Mouse (Mus musculus): ENCODE data around the gene Hsbp1. TPM values are rescaled to one million over a fixed set of nuclear protein-coding genes. Genes with fewer than 3 reads are reported as not detected.
"Not testable (repeated sequence)": the region's sequence is repeated elsewhere in the genome, so short reads cannot be mapped to it uniquely, and the experiment has no call there.

Hsbp1 gene
- polyA plus RNA-seq, 1 experiment: 78.0 TPM

GRCm38 (mm10) chr8:119358836-119359235, 14.5 kb downstream of the Hsbp1 start:
- 63% methylated on average over 14 of the region's 14 CpGs for WGBS
- Histone ChIP-seq H3K27ac (ENCODE audit: control insufficient read depth, insufficient read depth, low read depth, low read length, poor library complexity) (no peak overlapping the region), H3K4me3 (replicated peaks; ENCODE audit: control insufficient read depth, low read depth, low read length) (no peak overlapping the region), H3K4me1 (ENCODE audit: control insufficient read depth, insufficient read depth, low read length) (no peaks in the 10 kb centered on the region; the same call in 1 of the 2 replicates)
- TF ChIP-seq POLR2A (IDR thresholded peaks at IDR 0.05; ENCODE audit: borderline replicate concordance, control insufficient read depth, low read depth, low read length) (peak; percentile 23; the same call in 1 of the 2 replicates), CTCF (IDR thresholded peaks at IDR 0.05; ENCODE audit: control insufficient read depth, insufficient read depth, low read length) (peak; percentile 89)

GRCm38 (mm10) chr8:119360686-119361295, 16.5 kb downstream of the Hsbp1 start:
- TF ChIP-seq CTCF (IDR thresholded peaks at IDR 0.05; ENCODE audit: control insufficient read depth, insufficient read depth, low read length) (no peak), POLR2A (IDR thresholded peaks at IDR 0.05; ENCODE audit: borderline replicate concordance, control insufficient read depth, low read depth, low read length) (no peak)
- 64% methylated on average over 8 of the region's 8 CpGs for WGBS

GRCm38 (mm10) chr8:119374716-119375115, 30.4 kb downstream of the Hsbp1 start:
- not testable (repeated sequence) for H3K4me1 ChIP-seq (ENCODE audit: control insufficient read depth, insufficient read depth, low read length); H3K4me3 ChIP-seq (replicated peaks; ENCODE audit: control insufficient read depth, low read depth, low read length); H3K27ac ChIP-seq (ENCODE audit: control insufficient read depth, insufficient read depth, low read depth, low read length, poor library complexity)
- WGBS: 82% methylated on average over 9 of the region's 9 CpGs

More at GRCm38 (mm10) chr8:119360686-119361295, 16.5 kb downstream of the Hsbp1 start:
- Histone ChIP-seq H3K4me3 (replicated peaks; ENCODE audit: control insufficient read depth, low read depth, low read length) (no peak overlapping the region), H3K27ac (ENCODE audit: control insufficient read depth, insufficient read depth, low read depth, low read length, poor library complexity) (no peak overlapping the region), H3K4me1 (ENCODE audit: control insufficient read depth, insufficient read depth, low read length) (no peaks in the 10 kb centered on the region)

- Histone ChIP-seq H3K4me3 (replicated peaks; ENCODE audit: control insufficient read depth, low read depth, low read length) (no peak overlapping the region), H3K27ac (ENCODE audit: control insufficient read depth, insufficient read depth, low read depth, low read length, poor library complexity) (no peak overlapping the region), H3K4me1 (ENCODE audit: control insufficient read depth, insufficient read depth, low read length) (no peaks in the 10 kb centered on the region)
- TF ChIP-seq POLR2A (IDR thresholded peaks at IDR 0.05; ENCODE audit: borderline replicate concordance, control insufficient read depth, low read depth, low read length) (no peak), CTCF (IDR thresholded peaks at IDR 0.05; ENCODE audit: control insufficient read depth, insufficient read depth, low read length) (no peak)
- 70% methylated on average over 7 of the region's 7 CpGs for WGBS
Measured at GRCm38 (mm10) chr8:119378476-119378875, 34.2 kb downstream of the Hsbp1 start.

- H3K4me1 ChIP-seq (ENCODE audit: control insufficient read depth, insufficient read depth, low read length): no peaks in the 10 kb centered on the region
- no peak for TF ChIP-seq POLR2A (IDR thresholded peaks at IDR 0.05; ENCODE audit: borderline replicate concordance, control insufficient read depth, low read depth, low read length)
- TF ChIP-seq CTCF (IDR thresholded peaks at IDR 0.05; ENCODE audit: control insufficient read depth, insufficient read depth, low read length): peak; percentile 61
- WGBS: 26% methylated on average over 4 of the region's 4 CpGs
Measured at GRCm38 (mm10) chr8:119380619-119381018, 36.3 kb downstream of the Hsbp1 start.

GRCm38 (mm10) chr8:119384478-119384877, 40.2 kb downstream of the Hsbp1 start:
- no peak overlapping the region for H3K27ac ChIP-seq (ENCODE audit: control insufficient read depth, insufficient read depth, low read depth, low read length, poor library complexity)
- no peak overlapping the region for H3K4me3 ChIP-seq (replicated peaks; ENCODE audit: control insufficient read depth, low read depth, low read length)
- no peaks in the 10 kb centered on the region for H3K4me1 ChIP-seq (ENCODE audit: control insufficient read depth, insufficient read depth, low read length)
- TF ChIP-seq CTCF (IDR thresholded peaks at IDR 0.05; ENCODE audit: control insufficient read depth, insufficient read depth, low read length): 0 out of 2 replicates have a peak, but pooled peaks have one; percentile 3
- no peak for TF ChIP-seq POLR2A (IDR thresholded peaks at IDR 0.05; ENCODE audit: borderline replicate concordance, control insufficient read depth, low read depth, low read length)
- WGBS: 22% methylated on average over 10 of the region's 10 CpGs

More at GRCm38 (mm10) chr8:119380619-119381018, 36.3 kb downstream of the Hsbp1 start:
- Histone ChIP-seq H3K4me3 (replicated peaks; ENCODE audit: control insufficient read depth, low read depth, low read length) (no peak overlapping the region), H3K27ac (ENCODE audit: control insufficient read depth, insufficient read depth, low read depth, low read length, poor library complexity) (no peak overlapping the region)

- H3K27ac ChIP-seq (ENCODE audit: control insufficient read depth, insufficient read depth, low read depth, low read length, poor library complexity): no peak overlapping the region
- WGBS: 31% methylated on average over 6 of the region's 6 CpGs
- no peak overlapping the region for H3K4me3 ChIP-seq (replicated peaks; ENCODE audit: control insufficient read depth, low read depth, low read length)
- TF ChIP-seq POLR2A (IDR thresholded peaks at IDR 0.05; ENCODE audit: borderline replicate concordance, control insufficient read depth, low read depth, low read length) (no peak), CTCF (IDR thresholded peaks at IDR 0.05; ENCODE audit: control insufficient read depth, insufficient read depth, low read length) (no peak)
- H3K4me1 ChIP-seq (ENCODE audit: control insufficient read depth, insufficient read depth, low read length): no peaks in the 10 kb centered on the region
Measured at GRCm38 (mm10) chr8:119385854-119386253, 41.6 kb downstream of the Hsbp1 start.

- Histone ChIP-seq H3K27ac (ENCODE audit: control insufficient read depth, insufficient read depth, low read depth, low read length, poor library complexity) (no peak overlapping the region), H3K4me1 (ENCODE audit: control insufficient read depth, insufficient read depth, low read length) (no peaks in the 10 kb centered on the region), H3K4me3 (replicated peaks; ENCODE audit: control insufficient read depth, low read depth, low read length) (no peak overlapping the region)
- TF ChIP-seq POLR2A (IDR thresholded peaks at IDR 0.05; ENCODE audit: borderline replicate concordance, control insufficient read depth, low read depth, low read length) (no peak), CTCF (IDR thresholded peaks at IDR 0.05; ENCODE audit: control insufficient read depth, insufficient read depth, low read length) (no peak)
- WGBS: 71% methylated on average over 6 of the region's 6 CpGs
Measured at GRCm38 (mm10) chr8:119386988-119387387, 42.7 kb downstream of the Hsbp1 start.

GRCm38 (mm10) chr8:119394097-119394496, 49.8 kb downstream of the Hsbp1 start:
- no peak for TF ChIP-seq CTCF (IDR thresholded peaks at IDR 0.05; ENCODE audit: control insufficient read depth, insufficient read depth, low read length)
- TF ChIP-seq POLR2A (IDR thresholded peaks at IDR 0.05; ENCODE audit: borderline replicate concordance, control insufficient read depth, low read depth, low read length): no peak
- Histone ChIP-seq H3K4me1 (ENCODE audit: control insufficient read depth, insufficient read depth, low read length) (peaks cover 2% of the 10 kb centered on the region), H3K27ac (ENCODE audit: control insufficient read depth, insufficient read depth, low read depth, low read length, poor library complexity) (no peak overlapping the region), H3K4me3 (replicated peaks; ENCODE audit: control insufficient read depth, low read depth, low read length) (peak overlapping the region; percentile 82)
- 76% methylated on average over 9 of the region's 9 CpGs for WGBS
